Mouse (Mus musculus) neural tube, embryonic 12.5 days (tissue): ENCODE measurements around the gene Ncor1. TPM values are rescaled to one million over a fixed set of nuclear protein-coding genes. Genes with fewer than 3 reads are reported as not detected.
"Not testable (repeated sequence)": the region's sequence is repeated elsewhere in the genome, so short reads cannot be mapped to it uniquely, and the experiment has no call there.

Experiments
- ATAC-seq: fragments of 200-750 bp; cut with Nextera tagmentation; 2 replicates; pipeline ENCODE4 v1.8.0; 2017; ENCODE audit warnings: low read depth, mild to moderate bottlenecking, moderate TSS enrichment, moderate library complexity; ENCODE audit not compliant: low FRiP score
- H3K27ac ChIP-seq: fragments of 300-500 bp; sonication (generic); 2 replicates; pipeline ENCODE4 v1.5.1; 2016
- H3K27me3 ChIP-seq: fragments of 300-500 bp; sonication (generic); replicated peaks from 2 replicates; pipeline ENCODE4 v1.6.1; 2016; ENCODE audit warnings: mild to moderate bottlenecking
- H3K36me3 ChIP-seq: fragments of 300-500 bp; sonication (generic); 2 replicates; pipeline ENCODE4 v1.6.1; 2016; ENCODE audit warnings: mild to moderate bottlenecking
- H3K4me1 ChIP-seq: fragments of 300-500 bp; sonication (generic); 2 replicates; pipeline ENCODE4 v1.6.1; 2016
- H3K4me2 ChIP-seq: fragments of 300-500 bp; sonication (generic); replicated peaks from 2 replicates; pipeline ENCODE4 v1.6.1; 2016; ENCODE audit warnings: mild to moderate bottlenecking
- H3K4me3 ChIP-seq: fragments of 300-500 bp; sonication (generic); 2 replicates; pipeline ENCODE4 v1.5.1; 2016
- H3K9ac ChIP-seq: fragments of 300-500 bp; sonication (generic); 2 replicates; pipeline ENCODE4 v1.6.1; 2016; ENCODE audit warnings: mild to moderate bottlenecking
- H3K9me3 ChIP-seq: fragments of 300-500 bp; sonication (generic); 2 replicates; pipeline ENCODE4 v1.6.1; 2016; ENCODE audit warnings: mild to moderate bottlenecking
- WGBS: fragments of 180-500 bp; shearing (Covaris S2); methylation state at CpG from one replicate; pipeline ENCODE4 v1.1.7; 2016; 5-methylcytosine and 5-hydroxymethylcytosine counted together
- polyA plus RNA-seq: library from polyadenylated mRNA; unstranded; fragments of >200 nt; fragmentation: Nextera tagmentation; extraction: Ambion mirVana; gene quantifications from 2 replicates; pipeline ENCODE4 v1.2.1, GENCODE M21; 2016

Gene Ncor1
- polyA plus RNA-seq, 1 experiment from 2014 or later, result 201 TPM

DNA sequence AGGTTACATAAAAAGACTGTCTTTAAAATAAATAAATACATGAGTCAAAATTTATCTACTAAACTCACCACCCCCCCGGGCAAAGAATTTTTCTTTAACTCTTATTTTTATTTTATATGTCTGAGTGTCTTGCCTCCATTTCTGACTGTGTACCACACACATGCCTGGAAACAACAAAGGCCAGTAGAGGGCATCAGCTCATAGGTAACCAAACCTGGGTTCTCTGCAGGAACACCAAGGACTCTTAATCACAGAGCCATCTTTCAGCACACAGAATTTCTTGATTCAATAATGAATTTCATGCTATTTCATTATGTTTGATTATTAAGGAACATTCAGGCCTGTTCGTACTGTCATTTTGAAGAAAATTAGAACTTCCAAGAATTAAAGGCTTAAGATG lies 61.9 kb downstream of the Ncor1 start:
- Histone ChIP-seq H3K4me2 (no peak overlapping the region), H3K27ac (no peak overlapping the region), H3K36me3 (peaks cover 28% of the 10 kb centered on the region), H3K4me1 (no peaks in the 10 kb centered on the region), H3K9me3 (no peaks in the 10 kb centered on the region), H3K9ac (no peak overlapping the region), H3K4me3 (no peak overlapping the region), H3K27me3 (no peaks in the 10 kb centered on the region)
- no peak for ATAC-seq
- WGBS, result 88% methylated on average over 2 of the region's 2 CpGs

DNA sequence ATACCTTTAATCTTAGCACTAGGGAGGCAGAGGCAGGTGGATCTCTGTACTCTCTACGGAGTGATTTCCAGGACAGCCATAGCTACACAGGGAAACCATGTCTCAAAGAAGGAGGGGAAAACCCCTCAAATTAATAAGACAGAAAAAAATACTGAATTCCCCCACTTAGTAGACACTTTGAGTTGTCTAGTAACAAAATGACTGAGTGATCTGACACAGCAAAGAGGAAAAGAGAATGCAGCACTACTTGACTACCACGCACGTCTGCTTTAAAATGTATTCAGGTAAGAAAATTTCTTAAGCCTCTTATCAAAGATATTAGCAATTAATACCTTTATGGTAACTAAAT lies 70.0 kb downstream of the Ncor1 start:
- no peak overlapping the region for H3K9ac ChIP-seq
- no peaks in the 10 kb centered on the region for H3K9me3 ChIP-seq
- H3K4me3 ChIP-seq, result no peak overlapping the region
- H3K36me3 ChIP-seq, result peaks cover 36% of the 10 kb centered on the region
- H3K27me3 ChIP-seq, result no peaks in the 10 kb centered on the region
- ATAC-seq, result no peak
- H3K4me1 ChIP-seq, result no peaks in the 10 kb centered on the region
- 97% methylated on average over 3 of the region's 3 CpGs for WGBS
- no peak overlapping the region for H3K27ac ChIP-seq
- H3K4me2 ChIP-seq, result no peak overlapping the region

DNA sequence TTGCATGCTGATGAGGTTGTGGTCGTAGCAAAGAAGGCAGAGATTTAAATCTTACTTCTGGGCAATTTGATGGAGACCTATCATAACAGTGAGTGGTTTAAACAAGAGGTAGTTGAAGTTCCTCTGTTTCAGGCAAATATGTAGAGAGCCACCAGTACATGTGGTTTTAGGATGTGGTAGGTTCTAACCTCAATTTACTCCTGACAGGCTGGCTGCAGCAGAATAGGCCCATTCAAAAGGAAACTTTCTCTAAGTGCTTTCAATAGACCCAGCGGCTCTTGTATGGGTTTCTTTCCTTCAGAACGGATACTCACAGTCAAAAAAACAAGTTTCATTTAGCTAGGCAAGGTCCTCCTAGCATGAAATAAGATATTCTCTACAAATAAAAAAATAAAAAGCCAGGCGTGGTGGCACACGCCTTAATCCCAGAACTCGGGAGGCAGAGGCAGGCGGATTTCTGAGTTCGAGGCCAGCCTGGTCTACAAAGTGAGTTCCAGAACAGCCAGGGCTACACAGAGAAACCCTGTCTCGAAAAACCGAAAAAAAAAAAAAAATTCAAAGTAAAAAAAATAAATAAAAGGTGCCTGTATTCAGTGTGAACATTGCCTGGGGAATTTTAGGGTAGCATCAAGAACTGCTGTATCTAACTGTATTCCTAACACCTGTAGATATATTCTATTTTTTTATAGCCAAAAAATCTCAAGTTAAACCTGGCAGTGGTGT lies 70.6 kb downstream of the Ncor1 start:
- ATAC-seq, result no peak
- Histone ChIP-seq H3K27me3 (no peaks in the 10 kb centered on the region), H3K36me3 (peaks cover 40% of the 10 kb centered on the region), H3K9me3 (no peaks in the 10 kb centered on the region), H3K27ac (no peak overlapping the region), H3K4me3 (no peak overlapping the region), H3K4me2 (no peak overlapping the region), H3K9ac (no peak overlapping the region), H3K4me1 (no peaks in the 10 kb centered on the region)
- 92% methylated on average over 10 of the region's 10 CpGs for WGBS

DNA sequence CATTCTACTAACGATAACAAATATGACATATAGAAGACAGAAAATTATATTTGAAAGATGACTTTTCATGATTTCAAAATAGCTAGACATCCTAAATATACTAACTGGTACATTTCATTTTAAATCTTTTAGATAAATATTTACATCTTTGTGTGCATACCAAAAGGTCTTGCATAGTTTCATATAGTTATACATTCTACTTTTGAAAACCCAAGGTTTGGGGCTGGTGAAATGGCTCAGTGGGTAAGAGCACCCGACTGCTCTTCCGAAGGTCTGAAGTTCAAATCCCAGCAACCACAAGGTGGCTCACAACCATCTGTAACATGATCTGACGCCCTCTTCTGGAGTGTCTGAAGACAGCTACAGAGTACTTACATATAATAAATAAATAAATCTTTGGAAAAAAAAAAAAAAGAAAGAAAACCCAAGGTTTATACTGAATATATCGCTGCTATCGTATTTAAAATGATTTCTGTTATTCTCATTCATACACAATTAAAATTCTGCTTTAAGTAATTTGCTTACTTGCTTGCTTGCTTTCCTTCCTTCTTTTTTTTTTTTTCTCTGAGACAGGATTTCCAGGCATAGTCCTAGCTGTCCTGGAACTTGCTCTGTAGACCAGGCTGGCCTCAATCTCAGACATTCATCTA lies 81.0 kb downstream of the Ncor1 start:
- not testable (repeated sequence) for H3K27ac ChIP-seq, H3K4me3 ChIP-seq, ATAC-seq, H3K9ac ChIP-seq, H3K4me1 ChIP-seq, H3K4me2 ChIP-seq, H3K27me3 ChIP-seq, H3K9me3 ChIP-seq
- peaks cover 41% of the 10 kb centered on the region for H3K36me3 ChIP-seq
- WGBS, result 90% methylated on average over 6 of the region's 6 CpGs

DNA sequence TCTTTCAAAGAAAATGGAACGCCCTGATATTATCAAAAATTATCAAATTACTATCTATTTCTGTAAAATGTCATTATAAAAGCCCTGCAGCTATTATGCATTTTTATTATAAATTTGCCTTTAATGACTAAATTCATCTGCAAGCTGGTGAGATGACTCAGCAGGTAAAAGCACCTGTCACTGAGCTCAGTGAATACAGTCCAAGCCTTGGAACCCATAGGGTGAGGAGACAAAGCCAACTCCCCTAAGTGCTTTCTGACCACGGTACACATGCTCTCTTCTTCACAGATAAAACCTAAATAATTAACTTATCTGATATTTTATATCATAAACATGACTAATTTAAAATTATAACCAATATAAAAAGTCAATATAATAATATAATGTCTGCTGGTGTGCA lies 86.6 kb downstream of the Ncor1 start:
- peaks cover 44% of the 10 kb centered on the region for H3K36me3 ChIP-seq
- no peaks in the 10 kb centered on the region for H3K4me1 ChIP-seq
- H3K27me3 ChIP-seq, result no peaks in the 10 kb centered on the region
- WGBS, result 84% methylated on average over 2 of the region's 2 CpGs
- H3K4me3 ChIP-seq, result no peak overlapping the region
- H3K9me3 ChIP-seq, result no peaks in the 10 kb centered on the region
- no peak overlapping the region for H3K4me2 ChIP-seq
- H3K27ac ChIP-seq, result no peak overlapping the region
- ATAC-seq, result no peak
- no peak overlapping the region for H3K9ac ChIP-seq

DNA sequence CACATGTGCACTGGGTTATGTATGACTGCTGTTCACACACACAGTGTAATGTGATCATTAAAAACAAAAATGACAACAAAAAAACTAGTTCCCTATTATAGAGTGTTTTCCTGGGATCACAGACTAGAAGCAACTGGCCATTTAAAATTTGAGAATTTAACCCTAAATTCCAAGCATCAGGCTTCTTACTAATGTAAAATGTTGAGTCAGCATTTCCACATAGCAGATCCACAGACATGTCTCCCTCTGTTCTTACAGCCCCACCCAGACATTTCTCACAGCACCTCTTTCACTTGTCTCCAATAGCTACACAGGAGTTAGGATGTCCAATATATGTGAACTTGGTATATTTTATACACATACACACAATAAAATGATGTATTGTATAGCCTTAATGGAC lies 88.4 kb downstream of the Ncor1 start:
- no peak for ATAC-seq
- peaks cover 47% of the 10 kb centered on the region for H3K36me3 ChIP-seq

DNA sequence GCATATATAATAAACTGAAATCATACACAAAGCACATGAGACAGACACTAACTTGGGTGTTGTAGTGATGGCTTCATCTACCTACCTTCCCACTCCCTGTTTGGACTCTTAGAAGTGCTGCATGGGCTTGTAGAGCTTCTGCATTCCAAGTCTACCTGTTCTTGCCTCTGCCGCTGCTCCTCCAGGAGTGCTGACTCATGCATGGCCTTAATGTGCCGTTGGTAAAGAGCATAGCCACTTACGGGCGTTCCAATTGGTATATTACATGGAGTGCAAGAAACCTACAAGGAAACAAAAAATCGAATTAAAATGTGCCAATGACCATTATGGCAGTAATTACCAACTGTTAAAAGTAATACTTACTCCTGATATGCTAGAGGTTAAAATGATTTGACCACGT lies 91.5 kb downstream of the Ncor1 start:
- 93% methylated on average over 6 of the region's 6 CpGs for WGBS
- Histone ChIP-seq H3K27me3 (no peaks in the 10 kb centered on the region), H3K27ac (no peak overlapping the region), H3K4me1 (no peaks in the 10 kb centered on the region), H3K36me3 (peaks cover 35% of the 10 kb centered on the region), H3K4me2 (no peak overlapping the region), H3K4me3 (no peak overlapping the region), H3K9ac (no peak overlapping the region), H3K9me3 (no peaks in the 10 kb centered on the region)
- ATAC-seq, result no peak

More for the DNA sequence above, 88.4 kb downstream of the Ncor1 start:
- Histone ChIP-seq H3K27ac (no peak overlapping the region), H3K9ac (no peak overlapping the region), H3K4me2 (no peak overlapping the region), H3K27me3 (no peaks in the 10 kb centered on the region), H3K4me1 (no peaks in the 10 kb centered on the region), H3K4me3 (no peak overlapping the region), H3K9me3 (no peaks in the 10 kb centered on the region)

DNA sequence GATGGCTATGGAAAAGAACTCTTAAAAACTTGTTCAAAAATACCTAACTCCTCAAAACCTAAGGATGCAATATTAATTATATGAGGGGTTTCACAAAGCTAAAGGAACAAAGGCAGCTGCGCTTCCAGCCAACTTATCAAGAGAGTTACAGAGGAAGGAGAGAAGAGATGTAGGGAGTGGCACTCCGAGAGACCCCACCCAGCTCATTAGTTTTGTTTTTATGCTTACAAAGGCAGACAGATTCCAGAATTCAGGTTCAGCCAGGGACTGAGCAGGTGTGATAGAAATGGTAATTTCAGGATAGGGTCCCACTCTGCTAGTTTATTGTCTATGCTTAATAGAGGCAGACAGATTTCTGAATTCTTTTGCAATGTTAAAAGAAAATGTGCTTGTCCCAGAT lies 103.1 kb downstream of the Ncor1 start:
- WGBS, result 92% methylated on average over 2 of the region's 2 CpGs
- Histone ChIP-seq H3K4me2 (no peak overlapping the region), H3K9me3 (no peaks in the 10 kb centered on the region), H3K4me1 (no peaks in the 10 kb centered on the region), H3K9ac (no peak overlapping the region), H3K27me3 (no peaks in the 10 kb centered on the region), H3K4me3 (no peak overlapping the region), H3K27ac (no peak overlapping the region), H3K36me3 (peaks cover 42% of the 10 kb centered on the region)
- no peak for ATAC-seq

DNA sequence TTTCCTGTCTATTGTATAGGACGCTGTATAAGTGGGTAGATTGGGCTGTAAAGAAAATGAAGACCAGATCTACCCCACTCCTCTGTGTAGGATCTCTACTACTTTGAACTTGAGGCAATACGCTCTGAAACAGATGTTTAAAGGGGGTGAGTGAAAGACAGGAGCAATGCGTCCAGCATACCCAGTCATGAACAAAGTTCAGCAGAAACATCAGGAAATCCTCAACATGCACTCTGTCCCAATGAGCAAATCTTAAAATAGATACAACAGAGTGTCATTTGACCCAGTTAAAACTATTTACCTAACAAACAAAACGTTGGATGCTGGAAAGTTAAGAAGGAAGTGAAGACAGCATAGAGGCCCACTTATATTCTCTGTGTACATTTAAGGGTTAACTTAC lies 106.4 kb downstream of the Ncor1 start:
- Histone ChIP-seq H3K9ac (no peak overlapping the region), H3K4me1 (no peaks in the 10 kb centered on the region), H3K27ac (no peak overlapping the region), H3K4me2 (no peak overlapping the region), H3K9me3 (no peaks in the 10 kb centered on the region), H3K36me3 (peaks cover 56% of the 10 kb centered on the region), H3K4me3 (no peak overlapping the region), H3K27me3 (no peaks in the 10 kb centered on the region)
- 84% methylated on average over 4 of the region's 4 CpGs for WGBS
- no peak for ATAC-seq

DNA sequence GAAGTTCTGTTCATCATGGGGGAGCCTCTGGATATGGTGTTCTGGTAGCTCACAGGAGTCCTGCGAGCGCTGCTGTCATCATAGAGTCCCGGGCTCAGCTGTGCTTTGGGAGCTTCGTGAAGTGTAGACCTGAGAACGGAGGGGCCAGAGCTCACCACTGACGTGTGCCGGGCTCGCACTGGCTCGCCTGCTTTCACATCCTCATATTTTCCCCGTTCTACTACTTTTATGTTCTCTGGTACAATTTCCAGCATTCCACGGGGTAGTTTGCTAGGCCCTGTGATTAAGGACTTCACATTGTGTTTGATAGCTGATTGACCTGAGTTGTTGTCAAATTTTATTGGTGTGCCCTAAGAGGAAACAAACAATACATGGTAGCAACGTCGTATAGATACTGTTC lies 115.3 kb downstream of the Ncor1 start:
- Histone ChIP-seq H3K36me3 (peaks cover 59% of the 10 kb centered on the region), H3K9me3 (no peaks in the 10 kb centered on the region), H3K27ac (no peak overlapping the region), H3K27me3 (no peaks in the 10 kb centered on the region), H3K4me3 (no peak overlapping the region), H3K4me1 (no peaks in the 10 kb centered on the region), H3K4me2 (no peak overlapping the region), H3K9ac (no peak overlapping the region)
- 91% methylated on average over 13 of the region's 13 CpGs for WGBS
- no peak for ATAC-seq

DNA sequence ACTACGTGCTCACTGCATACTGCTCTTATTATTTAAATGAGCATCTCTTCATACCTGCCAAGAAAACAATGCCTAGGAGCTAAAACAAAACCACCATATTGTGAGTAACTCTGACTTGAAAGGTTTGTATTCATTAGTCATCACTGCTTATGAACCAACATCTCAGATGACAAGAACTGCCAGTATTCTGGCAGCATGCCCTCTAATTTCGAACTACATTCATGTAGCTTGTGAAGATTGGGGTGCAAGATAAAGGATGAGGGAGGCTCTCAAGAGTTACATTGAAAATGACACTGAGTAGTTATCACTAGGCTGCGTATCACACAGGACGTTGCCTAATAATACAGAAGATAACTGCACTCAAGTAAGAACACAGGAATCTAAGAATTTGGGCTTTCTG lies 126.1 kb downstream of the Ncor1 start:
- peaks cover 79% of the 10 kb centered on the region for H3K36me3 ChIP-seq
- WGBS, result 95% methylated on average over 4 of the region's 4 CpGs

DNA sequence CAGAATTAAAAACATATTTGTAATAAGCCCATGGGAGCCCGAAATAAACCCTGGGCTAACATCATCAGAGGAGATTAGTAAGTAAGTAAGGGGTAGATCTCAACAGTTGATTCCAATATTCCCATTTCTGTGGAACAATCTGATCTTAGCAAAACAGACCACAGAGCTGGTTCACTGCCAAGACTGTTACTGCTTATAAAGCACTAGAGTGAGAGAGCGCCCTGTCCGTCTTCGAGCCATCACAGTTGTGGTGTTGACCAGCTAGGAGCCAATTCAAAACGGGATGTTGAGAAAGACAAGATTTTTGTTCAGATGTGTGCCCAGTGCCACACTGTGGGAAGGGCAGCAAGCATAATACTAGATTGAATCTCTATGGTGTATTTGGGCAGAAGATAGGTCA lies 127.2 kb downstream of the Ncor1 start:
- no peaks in the 10 kb centered on the region for H3K4me1 ChIP-seq
- H3K27ac ChIP-seq, result no peak overlapping the region
- WGBS, result 92% methylated on average over 5 of the region's 5 CpGs
- H3K9ac ChIP-seq, result no peak overlapping the region
- no peaks in the 10 kb centered on the region for H3K27me3 ChIP-seq
- peaks cover 80% of the 10 kb centered on the region for H3K36me3 ChIP-seq
- no peaks in the 10 kb centered on the region for H3K9me3 ChIP-seq
- H3K4me2 ChIP-seq, result no peak overlapping the region
- H3K4me3 ChIP-seq, result no peak overlapping the region
- ATAC-seq, result no peak

More for the DNA sequence above, 126.1 kb downstream of the Ncor1 start:
- no peak for ATAC-seq
- no peaks in the 10 kb centered on the region for H3K9me3 ChIP-seq
- no peak overlapping the region for H3K27ac ChIP-seq
- H3K4me2 ChIP-seq, result no peak overlapping the region
- no peak overlapping the region for H3K9ac ChIP-seq
- H3K4me1 ChIP-seq, result no peaks in the 10 kb centered on the region
- H3K27me3 ChIP-seq, result no peaks in the 10 kb centered on the region
- no peak overlapping the region for H3K4me3 ChIP-seq

DNA sequence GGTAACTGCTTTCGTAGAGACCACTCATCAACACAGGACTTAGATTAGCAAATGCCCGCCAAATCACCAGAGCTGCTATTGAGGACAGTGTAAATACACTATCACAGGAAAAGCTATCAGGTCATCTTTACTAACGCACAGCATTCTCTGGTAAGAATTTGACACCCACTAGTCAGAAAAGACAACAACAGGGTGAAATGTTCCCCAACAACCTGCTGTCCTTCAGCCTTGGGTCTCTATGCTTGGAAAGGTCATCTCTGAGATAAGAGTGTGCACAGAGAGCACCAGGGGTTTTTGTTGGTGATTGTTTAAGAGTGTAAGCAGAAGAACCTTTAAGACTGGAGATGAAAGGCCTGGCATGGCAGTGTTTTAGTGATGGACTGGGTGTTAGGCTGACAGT lies 134.7 kb downstream of the Ncor1 start:
- Histone ChIP-seq H3K27ac (no peak overlapping the region), H3K4me1 (no peaks in the 10 kb centered on the region), H3K9me3 (no peaks in the 10 kb centered on the region), H3K36me3 (peaks cover 78% of the 10 kb centered on the region), H3K4me2 (no peak overlapping the region), H3K27me3 (no peaks in the 10 kb centered on the region), H3K4me3 (no peak overlapping the region), H3K9ac (no peak overlapping the region)
- 92% methylated on average over 3 of the region's 3 CpGs for WGBS
- no peak for ATAC-seq
